Mouse (Mus musculus) cortical plate, adult 2 months (tissue): ENCODE data around the gene 1700001P01Rik.

Source experiments
- CTCF ChIP-seq: fragments of 200-500 bp; IDR thresholded peaks from 2 replicates; pipeline ENCODE4 v1.5.1; 2011; ENCODE audit warnings: mild to moderate bottlenecking, control low read depth, low read length; ENCODE audit not compliant: insufficient read depth; ENCODE audit errors: extremely low read depth
- POLR2A ChIP-seq: fragments of 200-500 bp; IDR thresholded peaks from 2 replicates; pipeline ENCODE4 v1.6.1; 2011; ENCODE audit warnings: mild to moderate bottlenecking, low read length, control low read depth; ENCODE audit not compliant: insufficient read depth; ENCODE audit errors: extremely low read depth

DNA sequence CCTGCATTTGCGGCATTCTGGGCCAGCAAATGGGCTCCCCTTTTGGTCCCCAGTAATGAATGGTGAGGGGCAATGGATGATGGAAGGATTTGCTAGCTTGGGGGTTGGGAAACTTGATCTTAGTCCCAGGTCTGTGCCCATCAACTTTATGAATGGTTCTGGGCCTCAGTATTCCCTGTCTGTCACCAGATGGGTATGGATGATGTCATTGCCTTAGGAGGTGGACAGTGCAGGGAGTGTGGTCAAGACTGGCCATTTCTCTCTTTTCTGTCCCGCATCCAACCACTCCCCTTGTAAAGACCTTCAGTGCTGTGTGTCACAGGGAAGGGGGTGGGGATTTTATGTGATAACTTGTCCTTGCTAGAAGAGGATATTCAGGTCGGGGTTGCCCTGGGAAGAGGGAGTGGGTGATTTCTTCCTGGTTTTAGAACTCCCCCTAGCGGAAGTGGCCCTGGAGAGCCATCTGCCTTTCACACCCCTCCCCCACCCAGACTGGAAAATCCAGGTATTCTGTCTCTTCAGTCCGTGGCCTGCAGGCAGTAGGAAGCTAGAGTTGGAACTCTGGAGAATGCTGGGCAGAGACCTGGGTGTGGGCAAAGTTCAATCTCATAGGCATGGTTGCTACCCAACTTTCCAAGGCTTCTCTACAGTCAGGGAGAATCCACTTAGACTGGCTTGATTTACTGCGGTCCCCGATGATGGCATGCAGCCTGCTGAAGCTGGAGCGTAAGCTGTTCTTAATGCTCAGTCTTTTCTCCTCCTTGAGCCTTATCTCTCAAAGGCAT, 25.9 kb upstream of the 1700001P01Rik start:
- no peak for TF ChIP-seq POLR2A
- TF ChIP-seq CTCF, result peak; percentile 27
